Mouse (Mus musculus) heart, postnatal 0 days (tissue): ENCODE measurements around the gene Gm9918. TPM values are rescaled to one million over a fixed set of nuclear protein-coding genes. Genes with fewer than 3 reads are reported as not detected.

Source experiments
- ATAC-seq: fragments of 200-750 bp; cut with Nextera tagmentation; 2 replicates; pipeline ENCODE4 v1.8.0; 2017; ENCODE audit warnings: low read depth, moderate number of reproducible peaks, moderate library complexity; ENCODE audit not compliant: insufficient read depth
- DNase-seq: peaks from one replicate; pipeline ENCODE4 v3.0.0-alpha.2; 2016; ENCODE audit warnings: low spot score
- H3K27ac ChIP-seq: fragments of 300-500 bp; sonication (generic); 2 replicates; pipeline ENCODE4 v1.5.1; 2014; ENCODE audit warnings: low read depth, mild to moderate bottlenecking
- H3K27me3 ChIP-seq: fragments of 300-500 bp; sonication (generic); 2 replicates; pipeline ENCODE4 v1.6.1; 2014; ENCODE audit warnings: low read length, mixed read lengths; ENCODE audit not compliant: control insufficient read depth, insufficient read depth
- H3K36me3 ChIP-seq: fragments of 300-500 bp; sonication (generic); replicated peaks from 2 replicates; pipeline ENCODE4 v1.6.1; 2014; ENCODE audit warnings: low read length, mixed read lengths; ENCODE audit not compliant: control insufficient read depth, insufficient read depth
- H3K4me1 ChIP-seq: fragments of 300-500 bp; sonication (generic); 2 replicates; pipeline ENCODE4 v1.6.1; 2014; ENCODE audit warnings: antibody characterized with exemption; ENCODE audit not compliant: control insufficient read depth, insufficient read depth
- H3K4me2 ChIP-seq: fragments of 300-500 bp; sonication (generic); 2 replicates; pipeline ENCODE4 v1.6.1; 2014; ENCODE audit warnings: low read depth, mild to moderate bottlenecking, low read length, moderate library complexity
- H3K4me3 ChIP-seq: fragments of 300-500 bp; sonication (generic); 2 replicates; pipeline ENCODE4 v1.5.1; 2014; ENCODE audit warnings: low read depth, low read length
- H3K9ac ChIP-seq: fragments of 300-500 bp; sonication (generic); replicated peaks from 2 replicates; pipeline ENCODE4 v1.6.1; 2014; ENCODE audit warnings: low read depth, low read length, mixed read lengths
- H3K9me3 ChIP-seq: fragments of 300-500 bp; sonication (generic); replicated peaks from 2 replicates; pipeline ENCODE4 v1.6.1; 2016; ENCODE audit warnings: low read length; ENCODE audit not compliant: control insufficient read depth
- CTCF ChIP-seq: IDR thresholded peaks from 2 replicates; pipeline ENCODE4 v1.5.1; 2016; ENCODE audit warnings: antibody characterized with exemption, control low read depth, low read depth
- EP300 ChIP-seq: IDR thresholded peaks from 2 replicates; pipeline ENCODE4 v1.6.1; 2016; ENCODE audit warnings: antibody characterized with exemption, low read depth
- WGBS: fragments of 180-500 bp; shearing (Covaris S2); extraction: QIAGEN DNeasy Blood & Tissue Kit; methylation state at CpG from one replicate; pipeline ENCODE4 v1.1.7; 2014; 5-methylcytosine and 5-hydroxymethylcytosine counted together
- polyA plus RNA-seq: library from polyadenylated mRNA; unstranded; fragments of >200 nt; fragmentation: Nextera tagmentation; extraction: Ambion mirVana; gene quantifications from 2 replicates; pipeline ENCODE4 v1.2.1, GENCODE M21; 2015
- total RNA-seq: library from RNA; depleted of rRNA; stranded (reverse); fragments of >200 nt; gene quantifications from 2 replicates; pipeline ENCODE4 v1.2.3, GENCODE M21; 2014; ENCODE audit warnings: low replicate concordance

The Gm9918 gene
- total and polyA plus RNA-seq, 2 experiments from 2014 or later, result not detected

GRCm38 (mm10) chr15:102273982-102274716 is 3.8 kb downstream of the Gm9918 start:
- Histone ChIP-seq H3K27ac (no peak overlapping the region), H3K4me2 (no peak overlapping the region), H3K4me1 (no peaks in the 10 kb centered on the region), H3K36me3 (no peaks in the 10 kb centered on the region), H3K9me3 (no peaks in the 10 kb centered on the region), H3K27me3 (peaks cover 12% of the 10 kb centered on the region), H3K4me3 (no peak overlapping the region), H3K9ac (no peak overlapping the region)
- TF ChIP-seq CTCF, result no peak; the same call in 1 of the 2 replicates
- TF ChIP-seq EP300, result no peak
- ATAC-seq (no peak), DNase-seq (no peak)
- 65% methylated on average over 6 of the region's 6 CpGs for WGBS

GRCm38 (mm10) chr15:102278726-102279091 is 8.3 kb downstream of the Gm9918 start:
- Histone ChIP-seq H3K9me3 (no peaks in the 10 kb centered on the region), H3K4me1 (peaks cover 9% of the 10 kb centered on the region), H3K27me3 (no peaks in the 10 kb centered on the region), H3K9ac (0 out of 2 replicates have a peak overlapping the region, but pooled peaks have one; percentile 13), H3K4me3 (peak overlapping the region; percentile 74), H3K27ac (peak overlapping the region; percentile 79), H3K4me2 (peak overlapping the region; percentile 69), H3K36me3 (peaks cover 16% of the 10 kb centered on the region)
- TF ChIP-seq CTCF, result no peak
- DNase-seq, result no peak
- WGBS, result 30% methylated on average over 7 of the region's 7 CpGs
- no peak for ATAC-seq

- TF ChIP-seq EP300, result 0 out of 2 replicates have a peak, but pooled peaks have one; percentile 35
- no peak; the same call in 1 of the 2 replicates for TF ChIP-seq CTCF
- Histone ChIP-seq H3K27ac (peak within 1 kb of the TSS; percentile 79), H3K4me2 (peak within 1 kb of the TSS; percentile 69), H3K4me1 (peaks cover 9% of the 10 kb centered on the region), H3K36me3 (peaks cover 16% of the 10 kb centered on the region), H3K9me3 (no peaks in the 10 kb centered on the region), H3K27me3 (no peaks in the 10 kb centered on the region), H3K9ac (peak within 1 kb of the TSS; percentile 59), H3K4me3 (peak within 1 kb of the TSS; percentile 74)
- ATAC-seq (peak; percentile 96), DNase-seq (peak; percentile 90)
- WGBS, result 1% methylated on average over 54 of the region's 65 CpGs
Observed at GRCm38 (mm10) chr15:102279092-102279782, 8.9 kb downstream of the Gm9918 start, which contains the start of gene Mfsd5. Gene Mfsd5 (plus strand): TSS chr15:102279454.

GRCm38 (mm10) chr15:102279783-102280520 is 9.6 kb downstream of the Gm9918 start:
- H3K27ac ChIP-seq, result peak overlapping the region; percentile 79
- H3K9ac ChIP-seq, result peak overlapping the region; percentile 59
- 23% methylated on average over 13 of the region's 13 CpGs for WGBS
- H3K27me3 ChIP-seq, result no peaks in the 10 kb centered on the region
- peaks cover 16% of the 10 kb centered on the region for H3K36me3 ChIP-seq
- no peak for TF ChIP-seq EP300
- TF ChIP-seq CTCF, result no peak
- H3K4me3 ChIP-seq, result peak overlapping the region; percentile 74
- H3K4me1 ChIP-seq, result peaks cover 9% of the 10 kb centered on the region
- peak overlapping the region; percentile 69 for H3K4me2 ChIP-seq
- H3K9me3 ChIP-seq, result no peaks in the 10 kb centered on the region
- peak; percentile 5; the same call in 1 of the 2 replicates for ATAC-seq
- DNase-seq, result no peak

GRCm38 (mm10) chr15:102280623-102281022 is 10.3 kb downstream of the Gm9918 start:
- Histone ChIP-seq H3K9me3 (no peaks in the 10 kb centered on the region), H3K36me3 (peaks cover 16% of the 10 kb centered on the region), H3K4me1 (peaks cover 9% of the 10 kb centered on the region), H3K4me3 (no peak overlapping the region), H3K27ac (no peak overlapping the region), H3K27me3 (no peaks in the 10 kb centered on the region), H3K4me2 (0 out of 2 replicates have a peak overlapping the region, but pooled peaks have one; percentile 69), H3K9ac (0 out of 2 replicates have a peak overlapping the region, but pooled peaks have one; percentile 59)
- TF ChIP-seq CTCF (no peak), EP300 (no peak)
- 92% methylated on average over 19 of the region's 19 CpGs for WGBS
- no peak for DNase-seq
- no peak for ATAC-seq
